Mouse (Mus musculus) cortical plate, adult 2 months (tissue): ENCODE results near the gene Htr1f.

ENCODE experiments used
- CTCF ChIP-seq: fragments of 200-500 bp; IDR thresholded peaks from 2 replicates; pipeline ENCODE4 v1.5.1; 2011; ENCODE audit warnings: mild to moderate bottlenecking, control low read depth, low read length; ENCODE audit not compliant: insufficient read depth; ENCODE audit errors: extremely low read depth
- POLR2A ChIP-seq: fragments of 200-500 bp; IDR thresholded peaks from 2 replicates; pipeline ENCODE4 v1.6.1; 2011; ENCODE audit warnings: mild to moderate bottlenecking, low read length, control low read depth; ENCODE audit not compliant: insufficient read depth; ENCODE audit errors: extremely low read depth

DNA sequence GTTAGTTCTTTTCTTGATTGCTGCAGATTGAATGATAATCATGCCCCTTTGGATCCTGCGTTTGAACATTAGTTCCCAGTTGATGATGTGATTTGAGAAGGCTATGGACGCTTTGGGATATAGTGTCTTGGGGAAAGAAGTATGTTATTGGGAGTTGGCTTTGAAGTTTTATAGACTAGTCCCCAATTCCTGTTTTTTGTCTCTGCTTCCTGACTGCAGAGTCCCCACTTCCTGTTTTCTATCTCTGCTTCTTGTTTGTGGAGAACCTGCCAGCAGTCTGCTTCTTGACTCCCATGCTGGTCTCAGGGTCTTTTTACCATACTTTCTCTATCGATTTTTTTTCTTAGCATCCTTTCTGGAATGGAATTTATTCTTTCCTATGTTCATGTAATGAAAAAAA, 22.2 kb upstream of the Htr1f start:
- TF ChIP-seq POLR2A (no peak), CTCF (no peak)
